Mouse (Mus musculus) midbrain, postnatal 0 days (tissue): ENCODE data around the gene Lyz1. TPM values are rescaled to one million over a fixed set of nuclear protein-coding genes. Genes with fewer than 3 reads are reported as not detected.
A peak's percentile ranks its signal among the peaks of the same experiment; 100 is the strongest.

Experiments
- ATAC-seq: fragments of 200-750 bp; cut with Nextera tagmentation; 2 replicates; pipeline ENCODE4 v1.8.0; 2017; ENCODE audit warnings: moderate number of reproducible peaks, mild to moderate bottlenecking, moderate TSS enrichment, moderate library complexity; ENCODE audit not compliant: low FRiP score
- DNase-seq: peaks from one replicate; pipeline ENCODE4 v3.0.0-alpha.2; 2015; ENCODE audit warnings: low spot score
- H3K27ac ChIP-seq: fragments of 300-500 bp; sonication (generic); 2 replicates; pipeline ENCODE4 v1.5.1; 2014; ENCODE audit warnings: low read depth, mild to moderate bottlenecking, low read length, mixed read lengths
- H3K27me3 ChIP-seq: fragments of 300-500 bp; sonication (generic); 2 replicates; pipeline ENCODE4 v1.6.1; 2014; ENCODE audit warnings: low read length, control low read depth, mixed read lengths; ENCODE audit not compliant: insufficient read depth
- H3K36me3 ChIP-seq: fragments of 300-500 bp; sonication (generic); 2 replicates; pipeline ENCODE4 v1.6.1; 2014; ENCODE audit warnings: low read length, control low read depth, mixed read lengths; ENCODE audit not compliant: insufficient read depth
- H3K4me1 ChIP-seq: fragments of 300-500 bp; sonication (generic); 2 replicates; pipeline ENCODE4 v1.6.1; 2014; ENCODE audit warnings: mild to moderate bottlenecking, control low read depth, antibody characterized with exemption, low read length, mixed read lengths; ENCODE audit not compliant: insufficient read depth
- H3K4me2 ChIP-seq: fragments of 300-500 bp; sonication (generic); 2 replicates; pipeline ENCODE4 v1.6.1; 2014; ENCODE audit warnings: low read depth, mild to moderate bottlenecking, low read length, mixed read lengths; ENCODE audit not compliant: poor library complexity, severe bottlenecking
- H3K4me3 ChIP-seq: fragments of 300-500 bp; sonication (generic); 2 replicates; pipeline ENCODE4 v1.5.1; 2014; ENCODE audit warnings: low read depth, mild to moderate bottlenecking, low read length, moderate library complexity
- H3K9ac ChIP-seq: fragments of 300-500 bp; sonication (generic); replicated peaks from 2 replicates; pipeline ENCODE4 v1.6.1; 2014; ENCODE audit warnings: mild to moderate bottlenecking, low read length, moderate library complexity, mixed read lengths; ENCODE audit not compliant: poor library complexity, severe bottlenecking
- H3K9me3 ChIP-seq: fragments of 300-500 bp; sonication (generic); 2 replicates; pipeline ENCODE4 v1.6.1; 2016; ENCODE audit warnings: low read length, control low read depth
- CTCF ChIP-seq: IDR thresholded peaks from 2 replicates; pipeline ENCODE4 v1.5.1; 2016; ENCODE audit warnings: antibody characterized with exemption, mild to moderate bottlenecking
- WGBS: fragments of 180-500 bp; shearing (Covaris S2); extraction: QIAGEN DNeasy Blood & Tissue Kit; methylation state at CpG from one replicate; pipeline ENCODE4 v1.1.7; 2014; 5-methylcytosine and 5-hydroxymethylcytosine counted together
- polyA plus RNA-seq: library from polyadenylated mRNA; unstranded; fragments of >200 nt; fragmentation: Nextera tagmentation; extraction: Ambion mirVana; gene quantifications from 2 replicates; pipeline ENCODE4 v1.2.1, GENCODE M21; 2015
- total RNA-seq: library from RNA; depleted of rRNA; stranded (reverse); fragments of >200 nt; gene quantifications from 2 replicates; pipeline ENCODE4 v1.2.3, GENCODE M21; 2014; rRNA removed

Gene Lyz1
- total and polyA plus RNA-seq, 2 experiments from 2014 or later, result not detected

DNA sequence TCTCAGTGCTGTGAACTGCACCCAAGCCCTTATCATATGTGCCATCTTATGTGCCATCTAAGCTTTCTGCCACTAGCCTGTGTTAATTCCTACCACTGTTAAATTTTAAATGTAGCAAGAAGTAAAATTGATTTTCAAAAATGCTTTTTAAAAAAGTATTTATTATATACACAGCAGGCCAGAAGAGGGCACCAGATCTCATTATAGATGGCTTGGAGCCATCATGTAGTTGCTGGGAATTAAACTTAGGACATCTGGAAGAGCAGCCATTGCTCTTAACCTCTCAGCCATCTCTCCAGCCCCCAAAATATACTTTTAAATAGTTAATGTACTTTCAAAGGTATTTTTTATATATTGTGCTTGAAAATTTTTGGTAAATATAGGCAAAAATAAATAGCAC lies 20.6 kb downstream of the Lyz1 start:
- ATAC-seq, result no peak
- no peaks in the 10 kb centered on the region for H3K36me3 ChIP-seq
- DNase-seq, result no peak
- no peaks in the 10 kb centered on the region for H3K4me1 ChIP-seq
- H3K4me3 ChIP-seq, result no peak overlapping the region
- H3K27ac ChIP-seq, result no peak overlapping the region
- no peaks in the 10 kb centered on the region for H3K27me3 ChIP-seq
- H3K9ac ChIP-seq, result no peak overlapping the region
- peak; percentile 45 for TF ChIP-seq CTCF
- H3K4me2 ChIP-seq, result no peak overlapping the region
- no peaks in the 10 kb centered on the region for H3K9me3 ChIP-seq

DNA sequence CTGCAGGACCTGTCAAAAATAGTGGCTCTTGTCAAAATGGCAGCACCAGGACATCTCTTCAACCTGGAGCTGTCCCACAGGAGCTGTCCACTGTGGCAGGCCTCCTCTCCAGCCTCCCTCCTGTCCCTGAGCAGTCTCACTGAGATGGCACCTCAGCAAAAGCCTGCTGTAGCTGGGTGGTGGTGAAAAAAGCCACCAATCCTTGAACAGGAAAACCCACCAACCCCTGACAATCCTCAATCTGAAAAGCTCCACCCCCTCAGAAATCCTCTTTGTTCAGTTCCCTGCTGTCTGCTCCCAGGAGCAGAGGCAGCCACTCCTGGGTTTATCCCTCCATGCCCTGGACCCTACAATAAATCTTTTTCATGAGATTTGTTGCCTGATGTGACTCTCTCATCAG lies 32.8 kb downstream of the Lyz1 start:
- DNase-seq, result peak; percentile 26
- no peak overlapping the region for H3K4me3 ChIP-seq
- no peaks in the 10 kb centered on the region for H3K36me3 ChIP-seq
- no peaks in the 10 kb centered on the region for H3K4me1 ChIP-seq
- H3K27me3 ChIP-seq, result no peaks in the 10 kb centered on the region
- H3K9ac ChIP-seq, result no peak overlapping the region
- H3K4me2 ChIP-seq, result no peak overlapping the region
- no peak for TF ChIP-seq CTCF
- ATAC-seq, result no peak
- no peak overlapping the region for H3K27ac ChIP-seq
- no peaks in the 10 kb centered on the region for H3K9me3 ChIP-seq

DNA sequence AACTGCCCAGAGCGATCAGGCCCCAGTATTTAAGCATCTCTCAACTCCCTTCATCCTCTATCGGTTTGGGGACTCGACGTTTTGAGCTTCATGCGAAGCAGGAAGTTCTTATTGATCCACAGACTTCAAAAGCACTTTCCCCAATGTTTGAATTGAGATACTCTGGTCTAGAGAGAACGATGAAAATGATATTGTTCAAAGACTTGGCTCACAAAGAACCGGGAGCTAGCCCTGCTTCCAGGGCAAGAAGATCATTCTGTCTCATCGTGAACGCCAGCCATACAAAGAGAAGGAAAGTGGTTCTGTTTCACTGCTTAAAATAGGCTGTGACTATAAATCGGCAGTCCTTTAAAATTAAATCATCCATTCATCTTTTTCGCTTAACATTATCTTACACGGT lies 54.1 kb downstream of the Lyz1 start, which contains the start of gene 9530003J23Rik:
Gene 9530003J23Rik, minus strand, starts transcription at position 101 of the 400 bp plus-strand sequence.
- H3K9me3 ChIP-seq, result no peaks in the 10 kb centered on the region
- H3K36me3 ChIP-seq, result no peaks in the 10 kb centered on the region
- TF ChIP-seq CTCF, result no peak
- no peak within 1 kb of the TSS for H3K4me2 ChIP-seq
- DNase-seq (no peak), ATAC-seq (no peak)
- WGBS, result 86% methylated on average over 12 of the region's 12 CpGs
- H3K4me1 ChIP-seq, result no peaks in the 10 kb centered on the region
- no peak within 1 kb of the TSS for H3K4me3 ChIP-seq
- H3K27me3 ChIP-seq, result no peaks in the 10 kb centered on the region
- no peak within 1 kb of the TSS for H3K9ac ChIP-seq
- no peak within 1 kb of the TSS for H3K27ac ChIP-seq

Other genes with a start within 250 kb of the Lyz1 start
- gene Lrrc10, start 247.5 kb downstream of the Lyz1 start, total RNA-seq, result not detected in 2 replicates
- not detected in 2 replicates for gene Lrrc10, start 247.5 kb downstream of the Lyz1 start, polyA plus RNA-seq
- gene Cct2, start 229.1 kb downstream of the Lyz1 start, total RNA-seq, result 231 and 277 TPM in 2 replicates
- 208 and 213 TPM in 2 replicates for gene Cct2, start 229.1 kb downstream of the Lyz1 start, polyA plus RNA-seq
- gene Frs2, start 144.3 kb downstream of the Lyz1 start, total RNA-seq, result 20.3 and 23.4 TPM in 2 replicates
- gene Frs2, start 144.3 kb downstream of the Lyz1 start, polyA plus RNA-seq, result 15.2 and 17.3 TPM in 2 replicates
- gene Yeats4, start 68.4 kb downstream of the Lyz1 start, total RNA-seq, result 79.0 and 90.4 TPM in 2 replicates
- gene Yeats4, start 68.4 kb downstream of the Lyz1 start, polyA plus RNA-seq, result 104 and 107 TPM in 2 replicates
- not detected in 2 replicates for gene 9530003J23Rik, start 54.2 kb downstream of the Lyz1 start, total RNA-seq
- 0.22 and 0.26 TPM in 2 replicates for gene 9530003J23Rik, start 54.2 kb downstream of the Lyz1 start, polyA plus RNA-seq
- 9.7 and 13.0 TPM in 2 replicates for gene Lyz2, start 10.5 kb downstream of the Lyz1 start, total RNA-seq
- gene Lyz2, start 10.5 kb downstream of the Lyz1 start, polyA plus RNA-seq, result 23.8 and 26.8 TPM in 2 replicates
- gene Cpsf6, start 87.1 kb upstream of the Lyz1 start, total RNA-seq, result 120 and 151 TPM in 2 replicates
- 78.9 and 85.1 TPM in 2 replicates for gene Cpsf6, start 87.1 kb upstream of the Lyz1 start, polyA plus RNA-seq